Mouse (Mus musculus): Measurements from ENCODE around the gene Ankrd11.

Gene Ankrd11

DNA sequence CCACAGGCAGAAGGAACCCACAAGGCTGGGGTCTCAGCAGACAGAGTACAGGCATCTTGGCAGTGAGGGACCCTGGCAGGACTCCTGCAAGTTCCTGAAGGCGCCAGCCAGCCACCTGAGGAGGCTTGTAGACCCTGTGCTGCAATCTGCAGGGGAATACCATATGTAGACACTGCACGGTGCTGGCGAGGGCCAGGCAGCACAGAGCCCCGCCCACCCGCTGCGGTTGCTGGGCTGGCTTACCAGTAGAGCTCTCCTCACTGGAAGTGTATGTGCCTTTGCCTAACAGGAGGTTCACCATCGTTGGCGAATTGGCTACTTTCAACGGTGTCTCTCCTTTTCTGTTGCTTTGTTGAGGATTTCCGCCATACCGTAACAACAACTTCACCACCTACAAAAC, 145.8 kb downstream of the Ankrd11 start:
- DNase-seq (ENCODE audit: low read depth, low spot score): no peak

DNA sequence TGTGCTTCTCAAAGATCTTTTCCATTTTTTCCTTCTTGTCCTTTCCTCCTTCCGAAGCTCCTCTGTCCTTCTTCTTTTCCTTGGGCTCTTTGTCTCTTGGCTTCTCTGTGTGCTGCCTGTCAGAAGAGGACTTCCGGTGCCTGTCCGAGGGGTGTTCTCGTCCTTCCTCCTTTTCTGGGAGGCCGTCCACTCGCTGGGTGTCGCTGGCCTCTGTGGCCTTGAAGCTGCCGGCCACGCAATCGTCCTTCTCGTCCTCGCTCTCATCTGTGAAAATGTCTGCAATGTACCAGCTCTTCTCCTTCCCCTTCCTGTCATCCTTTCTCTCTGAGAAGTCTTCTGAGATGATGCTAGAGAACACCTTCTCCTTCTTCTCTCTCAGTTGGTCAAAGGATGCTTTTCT, 148.6 kb downstream of the Ankrd11 start:
- DNase-seq (ENCODE audit: low read depth, low spot score): no peak

DNA sequence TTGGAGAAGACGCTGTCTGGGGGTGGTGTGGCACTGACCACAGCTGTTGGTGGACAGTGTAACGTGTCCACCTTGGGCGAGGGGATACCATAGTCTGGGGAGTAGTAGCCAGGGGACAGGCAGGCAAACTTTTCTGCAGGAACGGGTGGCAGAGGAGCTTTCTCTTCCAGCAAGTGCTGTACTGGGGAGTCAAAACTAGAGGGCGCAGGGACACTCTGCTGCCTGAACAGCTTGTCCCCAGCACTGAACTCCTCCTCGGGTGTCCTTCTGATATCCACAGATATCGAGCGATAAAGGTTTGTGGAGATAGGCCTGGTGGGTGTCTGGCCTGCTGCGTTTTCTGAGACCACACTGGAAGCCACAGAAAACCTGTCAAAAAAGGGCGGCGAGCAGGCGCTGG, 150.6 kb downstream of the Ankrd11 start:
- no peak for DNase-seq (ENCODE audit: low read depth, low spot score)

DNA sequence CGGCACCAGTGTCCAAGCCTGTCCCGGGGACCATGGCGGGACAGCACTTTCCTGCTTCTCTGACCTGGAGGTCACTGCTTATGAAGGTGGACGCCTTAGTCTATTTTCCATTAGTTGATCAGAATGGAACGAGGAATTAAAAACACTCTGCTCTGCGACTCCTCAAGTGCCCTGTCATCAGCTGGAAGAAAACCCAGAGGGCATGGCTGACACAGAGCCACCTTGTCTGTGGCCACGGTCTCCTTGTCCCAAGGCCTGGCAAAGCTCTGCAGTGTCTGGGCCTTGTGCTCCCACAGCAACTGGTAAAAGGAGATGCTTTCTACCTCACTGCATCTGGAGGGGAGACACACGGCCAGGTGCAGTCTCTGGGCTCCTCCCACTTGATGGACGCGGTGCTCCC, 158.4 kb downstream of the Ankrd11 start:
- no peak for DNase-seq (ENCODE audit: low read depth, low spot score)

DNA sequence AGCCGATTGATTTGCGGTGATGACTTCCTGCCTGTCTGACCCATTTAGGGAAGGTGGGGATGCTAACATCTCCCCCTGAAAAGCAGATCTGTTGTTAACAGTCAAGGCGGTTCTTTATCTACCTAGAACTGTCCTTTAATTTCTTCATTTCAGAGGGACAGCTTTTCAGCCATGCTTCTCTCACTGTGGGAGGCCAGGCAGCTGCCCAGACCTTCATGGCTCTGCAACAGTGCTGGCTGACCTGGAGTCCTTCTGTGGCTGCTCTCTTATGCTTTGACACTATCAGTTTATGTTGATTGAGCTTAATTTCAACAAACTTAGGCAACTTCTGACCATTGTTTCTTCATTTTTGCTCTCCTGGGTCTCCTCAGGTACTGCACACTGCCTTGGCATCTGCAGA, 161.8 kb downstream of the Ankrd11 start:
- DNase-seq (ENCODE audit: low read depth, low spot score): no peak

DNA sequence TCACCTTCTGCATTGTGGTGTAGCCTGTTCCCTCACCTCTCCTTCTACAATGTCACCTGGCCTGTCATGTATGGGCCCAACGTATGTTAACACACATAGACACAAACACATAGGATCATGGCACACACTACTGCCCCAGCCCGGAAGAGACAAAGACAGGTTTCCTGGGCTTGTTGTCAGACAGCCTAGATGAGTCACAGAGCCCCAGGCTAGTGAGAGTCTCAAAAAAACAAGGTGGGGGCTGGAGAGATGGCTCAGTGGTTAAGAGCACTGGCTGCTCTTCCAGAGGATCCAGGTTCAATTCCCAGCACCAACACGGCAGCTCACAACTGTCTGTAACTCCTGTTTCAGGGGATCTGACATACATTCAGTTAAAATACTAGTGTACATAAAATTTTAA, 163.8 kb downstream of the Ankrd11 start:
- no peak for DNase-seq (ENCODE audit: low read depth, low spot score)

DNA sequence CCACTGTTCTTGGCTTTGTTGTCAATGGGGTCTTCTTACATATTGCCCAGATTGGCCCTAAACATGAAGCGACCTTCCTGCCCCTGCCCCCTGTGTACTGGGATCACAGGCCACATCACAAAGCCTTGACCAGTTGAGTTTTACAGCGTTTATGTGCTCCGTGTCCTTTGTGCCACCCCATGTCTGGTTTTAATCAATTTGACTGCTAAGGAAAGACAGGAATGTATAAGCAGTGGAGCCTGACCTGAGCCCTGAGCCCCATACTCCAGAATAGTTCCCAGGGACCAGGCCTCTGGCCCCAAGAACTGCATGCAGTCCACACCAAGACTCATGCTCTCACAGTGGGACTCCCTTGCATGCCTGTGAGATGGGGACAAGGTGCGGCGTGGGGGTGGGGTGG, 166.9 kb downstream of the Ankrd11 start:
- DNase-seq (ENCODE audit: low read depth, low spot score): no peak

DNA sequence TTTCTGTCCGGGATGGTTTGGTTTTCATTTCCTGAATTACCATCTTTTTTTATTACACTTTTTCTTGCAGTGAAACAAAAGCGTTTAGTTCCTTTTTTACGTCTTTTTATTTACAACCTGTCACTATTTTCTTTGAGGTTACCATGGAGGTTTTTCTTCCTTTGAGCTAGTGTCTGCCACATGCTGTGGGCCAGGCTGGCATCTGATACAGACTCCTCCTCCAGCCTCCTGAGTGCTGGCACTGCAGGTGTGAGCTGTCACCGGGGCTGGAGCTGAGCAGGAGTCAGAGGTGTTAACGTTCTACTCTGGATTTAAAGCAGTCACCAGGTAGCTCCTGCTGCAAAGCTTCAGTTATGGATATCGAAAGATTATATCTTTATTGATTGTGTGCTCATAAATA, 168.9 kb downstream of the Ankrd11 start:
- DNase-seq (ENCODE audit: low read depth, low spot score): no peak

DNA sequence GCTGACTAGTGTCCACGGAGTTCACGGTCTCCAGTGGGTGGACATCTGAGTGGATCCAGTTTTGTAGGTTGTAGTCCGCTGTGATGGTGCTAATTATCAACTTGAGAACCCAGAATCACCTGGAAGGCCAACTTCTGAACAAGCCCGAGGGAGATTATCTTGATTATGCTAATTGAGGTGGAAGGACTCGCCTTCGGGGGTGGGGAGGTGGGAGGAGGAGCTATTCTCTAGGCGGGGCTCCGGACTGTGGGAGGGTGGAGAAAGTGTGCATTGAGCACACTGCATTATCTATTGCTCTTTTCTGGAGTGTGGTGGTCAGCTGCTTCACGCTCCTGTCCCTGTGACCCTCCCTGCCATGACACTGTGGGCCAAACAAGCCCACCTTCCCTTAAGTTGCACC, 170.4 kb downstream of the Ankrd11 start:
- DNase-seq (ENCODE audit: low read depth, low spot score): no peak

DNA sequence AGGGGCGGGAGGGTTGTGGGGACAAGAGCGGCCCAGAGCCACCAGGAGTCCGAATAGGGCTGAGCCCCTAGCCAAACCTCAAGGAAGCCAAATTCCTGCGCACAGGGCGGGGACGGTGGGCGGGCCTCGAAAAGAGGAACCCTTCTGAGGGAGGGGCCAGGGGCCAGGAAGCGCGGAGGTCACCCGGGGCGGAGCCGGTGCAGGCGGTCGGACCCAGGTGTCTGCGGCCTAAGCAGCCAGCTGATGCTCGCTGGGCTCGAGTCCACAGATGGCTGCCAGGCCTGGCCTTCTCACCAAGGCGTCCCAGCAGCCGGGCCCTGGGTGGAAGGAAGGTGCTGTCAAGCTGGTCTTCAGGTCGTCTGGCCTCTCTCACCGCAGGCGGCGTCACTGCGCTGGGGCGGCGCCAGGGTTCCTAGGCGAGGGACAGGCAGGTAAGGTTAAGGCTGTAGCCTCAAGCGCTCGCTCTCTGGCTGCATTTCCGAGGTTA, 171.7 kb downstream of the Ankrd11 start:
- DNase-seq (ENCODE audit: low read depth, low spot score): no peak

DNA sequence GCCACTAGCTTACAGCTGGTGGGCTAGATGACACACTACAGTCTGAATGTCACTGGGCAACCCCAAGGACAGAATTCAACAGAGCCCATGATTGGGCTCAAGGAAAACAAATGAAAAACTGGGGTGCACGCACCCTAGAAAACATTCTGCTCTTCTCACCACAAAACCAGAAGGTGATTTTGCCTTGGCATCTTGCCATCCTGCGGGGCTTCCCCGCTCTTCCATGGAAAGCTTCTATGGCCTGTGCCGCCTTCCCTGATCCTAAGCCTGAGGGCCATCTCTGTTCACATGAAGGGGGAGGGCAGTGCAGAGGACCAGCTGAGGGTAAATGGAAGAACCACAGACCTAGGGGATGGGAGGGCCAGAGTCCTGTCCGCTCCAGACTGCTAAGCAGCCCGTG, 174.1 kb downstream of the Ankrd11 start:
- DNase-seq (ENCODE audit: low read depth, low spot score): no peak

DNA sequence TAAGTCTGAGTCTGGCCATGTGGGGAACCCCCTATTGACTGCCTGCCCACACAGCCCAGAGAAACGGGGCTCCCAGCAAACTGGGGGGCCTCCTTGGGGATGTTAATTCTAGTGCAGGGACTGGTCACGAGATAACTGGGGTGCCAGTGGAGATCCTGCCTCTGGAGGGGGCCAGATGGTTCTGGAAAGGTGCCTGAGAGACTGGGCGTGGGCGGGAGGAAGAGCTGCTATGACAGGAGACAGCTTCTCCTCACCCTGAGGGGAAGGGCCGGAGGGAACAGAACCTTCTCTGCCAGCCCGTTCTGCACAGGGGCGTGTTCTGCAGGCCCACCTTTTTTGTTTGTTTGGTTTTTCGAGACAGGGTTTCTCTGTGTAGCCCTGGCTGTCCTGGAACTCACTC, 175.8 kb downstream of the Ankrd11 start:
- DNase-seq (ENCODE audit: low read depth, low spot score): no peak

DNA sequence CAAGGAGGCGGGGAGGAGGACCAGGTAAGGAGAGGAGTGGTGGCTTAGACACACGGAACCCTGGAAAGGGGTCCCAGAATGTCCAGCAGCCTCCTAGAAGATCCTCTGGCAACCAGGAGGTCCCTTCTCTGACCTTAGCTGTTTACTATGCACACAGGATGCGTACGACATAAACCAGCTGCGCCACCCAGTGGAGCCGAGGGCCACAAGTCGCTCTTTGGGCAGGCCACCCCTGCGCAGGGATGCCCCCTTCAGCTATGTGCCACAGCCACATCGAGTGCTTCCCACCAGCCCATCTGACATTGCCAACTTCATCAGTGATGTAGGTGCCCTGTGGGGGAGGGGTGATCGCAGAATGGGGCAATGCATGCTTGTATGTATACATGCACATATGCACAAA, 176.6 kb downstream of the Ankrd11 start:
- no peak for DNase-seq (ENCODE audit: low read depth, low spot score)

DNA sequence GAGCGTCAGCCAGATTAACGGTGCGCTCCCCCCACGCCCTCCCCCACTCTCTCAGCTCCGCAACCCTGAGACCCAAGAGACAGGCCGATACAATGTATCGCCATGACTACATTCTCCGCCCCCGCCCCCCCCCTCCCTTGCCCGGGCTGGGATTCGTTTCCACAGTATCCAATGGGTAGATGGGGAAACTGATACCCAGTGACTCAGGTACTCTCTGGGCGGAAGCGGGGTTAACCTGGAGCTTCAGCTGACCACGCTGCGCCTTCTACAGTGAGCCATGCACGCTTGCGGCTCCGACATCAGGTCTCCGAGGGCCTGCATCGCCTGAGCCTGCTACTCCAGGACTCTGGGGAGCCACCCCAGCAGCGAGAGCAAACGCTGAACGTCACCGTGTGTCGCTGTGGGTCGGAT, 177.4 kb downstream of the Ankrd11 start:
- no peak for DNase-seq (ENCODE audit: low read depth, low spot score)

DNA sequence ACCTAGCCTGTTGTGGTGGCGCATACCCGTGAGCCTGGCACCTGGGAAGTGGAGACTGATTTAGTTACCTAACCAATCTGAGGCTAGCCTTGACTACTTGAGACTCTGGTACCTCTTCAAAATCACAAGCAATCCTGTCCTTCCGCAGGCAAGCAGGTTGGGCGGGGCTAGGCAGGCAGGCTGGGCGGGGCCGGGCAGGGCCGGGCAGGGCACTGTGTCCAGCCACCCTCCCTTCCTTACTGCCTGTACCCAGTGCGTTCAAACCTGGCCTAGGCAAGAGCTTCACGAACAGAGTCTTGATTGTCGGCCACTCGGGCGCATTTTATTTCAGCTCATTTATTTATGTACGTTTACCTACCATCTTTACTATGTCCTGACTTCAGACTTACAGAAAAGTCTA, 182.2 kb downstream of the Ankrd11 start:
- no peak for DNase-seq (ENCODE audit: low read depth, low spot score)

DNA sequence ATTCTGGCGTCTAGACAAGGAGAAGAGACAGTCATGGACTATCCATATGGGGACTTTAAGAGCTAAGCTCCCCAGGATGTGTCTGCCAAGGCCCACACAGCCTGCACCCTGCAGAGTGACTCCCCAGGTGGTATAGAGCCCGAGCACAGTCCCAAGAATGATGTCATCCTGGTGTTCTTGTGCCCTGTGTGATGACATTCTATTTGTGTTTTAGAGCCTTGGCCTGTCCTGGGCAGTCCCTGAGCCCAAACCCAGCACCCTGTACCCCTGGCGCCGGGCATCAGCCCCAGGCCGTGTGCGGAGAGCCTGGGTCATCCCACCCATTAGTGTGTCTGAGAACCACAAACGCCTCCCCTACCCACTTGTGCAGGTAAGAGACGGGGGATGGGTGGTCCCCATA, 185.8 kb downstream of the Ankrd11 start:
- no peak for DNase-seq (ENCODE audit: low read depth, low spot score)

DNA sequence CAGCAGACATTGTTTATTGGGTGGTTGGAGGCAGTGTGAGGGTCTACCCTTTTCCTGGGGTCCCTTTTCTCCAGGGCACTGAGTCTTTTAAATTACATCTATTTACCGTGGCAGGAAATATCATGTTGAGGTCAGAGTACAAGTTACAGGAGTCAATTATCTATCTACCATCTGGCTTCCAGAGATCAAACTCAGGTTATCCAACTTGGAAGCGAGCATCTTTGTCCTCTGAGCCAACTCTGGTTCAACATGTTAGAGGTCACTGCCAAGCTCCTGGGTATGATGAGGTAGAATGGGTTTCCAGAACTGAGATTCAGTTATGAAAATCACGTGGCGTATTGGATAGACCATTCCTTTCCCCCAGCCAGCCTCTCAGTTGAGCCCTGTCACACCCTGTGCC, 187.0 kb downstream of the Ankrd11 start:
- DNase-seq (ENCODE audit: low read depth, low spot score): no peak

DNA sequence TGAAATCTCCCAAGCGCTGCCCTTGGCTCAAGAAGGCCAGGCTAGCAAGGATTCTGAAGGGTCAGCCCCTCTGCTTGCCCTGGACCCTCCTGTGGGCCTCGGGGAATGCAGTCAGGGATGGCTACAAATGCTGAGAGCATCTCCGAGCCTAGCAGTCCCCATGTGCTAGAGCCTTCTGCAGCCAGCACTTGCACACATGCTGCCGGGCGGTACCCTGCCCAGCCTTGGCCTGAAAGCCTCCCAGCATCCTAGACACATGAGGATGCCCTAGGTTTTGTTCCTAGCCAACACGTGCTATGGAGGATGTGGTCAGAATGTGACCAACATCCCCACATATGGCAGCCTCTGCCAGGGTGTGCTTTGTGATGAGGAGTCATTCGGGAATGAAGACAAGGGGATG, 187.7 kb downstream of the Ankrd11 start:
- DNase-seq (ENCODE audit: low read depth, low spot score): no peak

DNA sequence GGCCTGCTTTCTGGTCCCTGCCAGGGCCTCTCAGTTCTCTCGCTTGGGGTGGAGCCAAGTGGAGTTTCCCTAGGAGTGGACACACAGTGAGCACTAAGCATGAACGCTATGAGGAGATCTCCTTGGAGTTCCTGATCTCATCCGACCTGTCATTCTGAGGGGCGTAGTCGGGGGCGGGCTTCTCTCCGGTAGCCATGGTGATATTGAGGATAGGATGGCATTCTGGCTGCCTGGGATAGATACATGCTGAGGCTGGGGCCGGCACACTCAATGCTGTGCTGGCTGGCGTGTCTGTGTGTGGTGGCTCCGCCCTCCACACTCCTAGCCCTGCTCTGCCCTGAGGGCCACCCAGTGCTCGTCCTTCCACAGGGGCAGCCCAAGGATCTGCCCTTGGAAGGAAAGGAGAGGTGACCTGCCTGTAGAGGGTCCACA, 188.7 kb downstream of the Ankrd11 start:
- DNase-seq (ENCODE audit: low read depth, low spot score): no peak

DNA sequence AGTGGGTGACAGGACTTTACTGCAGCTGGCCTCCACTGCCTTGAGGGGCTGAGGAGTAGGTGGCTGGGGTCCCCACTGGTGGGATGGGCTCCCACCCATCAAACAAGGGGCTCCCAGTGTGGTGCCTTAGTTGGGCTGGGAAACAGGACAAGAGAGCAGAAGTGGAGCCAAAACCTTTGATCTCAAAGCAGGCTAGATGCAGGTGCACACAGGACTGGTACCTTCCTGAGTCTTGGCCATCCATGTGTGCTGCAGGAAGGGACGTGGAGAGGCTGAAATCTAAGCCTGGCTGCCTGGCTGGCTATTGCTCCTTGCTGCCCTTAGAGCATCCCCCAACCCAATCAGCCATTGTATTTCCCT, 189.6 kb downstream of the Ankrd11 start:
- DNase-seq (ENCODE audit: low read depth, low spot score): no peak

DNA sequence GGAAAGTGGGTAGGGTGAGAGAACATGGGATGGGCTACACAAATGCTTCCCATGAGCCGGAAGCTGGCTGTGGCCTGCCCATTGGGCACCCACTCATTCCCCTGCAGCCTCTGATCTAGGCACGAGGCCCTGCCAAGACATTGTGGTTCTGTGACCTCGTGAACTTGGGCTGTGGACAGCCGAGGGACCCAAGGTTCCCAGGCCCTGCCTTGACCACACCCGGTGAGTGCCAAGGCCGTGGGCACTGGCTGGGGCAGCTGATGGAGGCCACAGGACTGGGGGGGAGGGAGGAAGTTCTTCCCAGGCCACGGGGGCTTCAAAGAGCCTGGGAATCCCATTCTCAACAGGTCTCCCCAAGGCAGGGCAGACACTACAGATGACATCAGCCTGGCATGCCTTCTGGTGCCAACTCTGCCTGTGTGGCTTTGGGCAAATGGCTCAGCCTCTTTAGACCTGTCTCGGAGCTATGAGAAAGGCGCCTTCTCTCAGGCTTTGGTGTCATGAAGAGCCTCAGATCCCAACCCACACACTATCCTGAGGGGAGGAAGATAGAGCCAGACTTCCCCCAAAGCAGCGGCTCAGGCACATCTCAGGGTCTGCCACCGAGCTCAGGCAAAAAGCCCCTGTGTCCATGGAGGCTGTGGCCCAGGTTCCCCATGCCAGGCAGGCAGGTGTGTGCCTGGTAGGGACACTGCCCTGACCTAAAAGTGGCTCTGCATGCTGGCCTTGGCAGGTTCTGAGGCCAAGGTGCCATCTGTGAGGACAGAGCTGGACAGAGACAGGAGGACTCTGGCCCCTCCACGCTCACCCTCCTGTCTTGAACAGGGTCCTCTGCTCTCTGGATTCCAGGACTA, 190.2 kb downstream of the Ankrd11 start:
- DNase-seq (ENCODE audit: low read depth, low spot score): no peak

DNA sequence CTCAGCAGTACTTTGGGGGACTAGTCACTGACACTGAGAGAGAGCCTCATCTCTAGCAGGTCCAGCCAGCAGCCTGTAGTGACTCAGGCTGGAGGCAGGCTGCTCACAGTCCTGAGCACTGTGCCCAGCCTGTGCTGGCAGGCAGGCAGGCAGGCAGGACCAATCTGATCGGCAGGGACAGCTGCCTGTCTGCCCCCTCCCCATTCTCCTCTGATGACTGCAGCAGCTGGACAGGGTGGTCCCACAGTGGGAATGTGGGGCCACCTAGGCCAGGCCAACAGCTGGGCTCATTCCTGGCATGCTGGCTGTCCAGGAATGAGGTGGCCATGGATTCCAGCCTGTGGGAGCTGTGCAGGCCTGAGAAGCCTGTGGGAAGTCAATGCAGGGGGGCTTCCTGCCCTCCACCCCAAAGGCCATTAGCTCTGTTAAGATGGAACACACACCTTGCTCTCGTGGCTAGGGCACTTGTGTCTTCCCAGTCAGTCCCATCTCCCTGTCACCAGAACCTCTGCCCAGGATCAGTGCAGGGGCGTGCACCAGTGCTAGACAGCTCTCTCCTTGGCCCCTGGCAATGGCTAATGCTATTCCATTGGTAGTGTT, 191.3 kb downstream of the Ankrd11 start:
- DNase-seq (ENCODE audit: low read depth, low spot score): no peak

DNA sequence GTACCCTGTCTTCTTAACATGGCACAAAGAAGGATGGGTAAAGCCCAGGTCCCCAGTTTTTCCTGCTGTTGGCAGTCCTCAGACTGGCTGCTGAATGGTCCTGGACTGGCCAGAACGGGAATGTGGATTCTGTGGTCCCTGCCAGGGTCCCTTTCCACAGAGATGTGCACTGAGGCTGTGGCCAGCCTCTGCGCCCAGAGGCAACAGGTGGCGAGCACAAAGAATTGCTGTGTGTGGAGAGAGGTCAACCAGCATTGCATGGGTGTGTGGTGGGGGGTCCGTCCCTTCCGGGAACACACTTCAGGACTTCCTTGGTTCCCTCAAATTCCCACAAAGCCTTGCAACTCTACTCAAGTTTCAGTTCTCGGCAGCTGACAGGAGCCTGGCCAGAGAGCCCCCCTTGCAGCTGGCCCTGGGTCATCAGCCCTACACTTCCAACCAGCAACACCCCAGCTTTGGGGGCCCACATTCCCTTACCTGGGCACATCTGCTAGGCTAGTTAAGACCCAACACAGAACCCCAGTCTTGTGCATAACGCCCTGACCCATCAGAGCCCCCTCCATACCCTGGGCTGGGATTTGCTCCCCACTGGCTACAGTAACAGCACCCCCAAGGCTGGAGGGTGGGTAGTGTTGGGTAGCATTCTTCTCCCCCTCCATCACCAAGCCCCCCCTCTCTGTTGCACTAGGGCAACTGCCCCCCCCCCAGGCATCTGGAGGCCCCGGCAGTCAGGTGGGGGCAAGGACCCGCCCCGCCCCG, 192.7 kb downstream of the Ankrd11 start:
- no peak for DNase-seq (ENCODE audit: low read depth, low spot score)
